Mouse (Mus musculus) small intestine, adult 2 months (tissue): ENCODE data around the gene Lrp1.

Source experiments
- CTCF ChIP-seq: fragments of 200-500 bp; IDR thresholded peaks from 2 replicates; pipeline ENCODE4 v1.5.1; 2012; ENCODE audit warnings: low read depth, mild to moderate bottlenecking, control low read depth, inconsistent platforms, low read length, moderate library complexity, mixed read lengths; ENCODE audit not compliant: insufficient replicate concordance, insufficient read length; ENCODE audit errors: extremely low read depth
- POLR2A ChIP-seq: fragments of 200-500 bp; IDR thresholded peaks from 2 replicates; pipeline ENCODE4 v1.6.1; 2012; ENCODE audit warnings: low read depth, mild to moderate bottlenecking, control low read depth, inconsistent platforms, low read length, moderate library complexity

- TF ChIP-seq POLR2A (no peak), CTCF (peak; percentile 86; the same call in 1 of the 2 replicates)
These were observed 51.5 kb downstream of the Lrp1 start for GRCm38 (mm10) chr10:127569450-127569849.
